Mouse (Mus musculus) forebrain, embryonic 13.5 days (tissue): ENCODE results near the gene Ptpn3. TPM values are rescaled to one million over a fixed set of nuclear protein-coding genes. Genes with fewer than 3 reads are reported as not detected.
"Not testable (repeated sequence)": the region's sequence is repeated elsewhere in the genome, so short reads cannot be mapped to it uniquely, and the experiment has no call there.

Experiments used
- ATAC-seq: fragments of 200-750 bp; cut with Nextera tagmentation; 2 replicates; pipeline ENCODE4 v1.8.0; 2017
- H3K27ac ChIP-seq: fragments of 300-500 bp; sonication (generic); 2 replicates; pipeline ENCODE4 v1.5.1; 2015; ENCODE audit warnings: inconsistent platforms, mild to moderate bottlenecking, moderate library complexity
- H3K27me3 ChIP-seq: fragments of 300-500 bp; sonication (generic); 2 replicates; pipeline ENCODE4 v1.6.1; 2015; ENCODE audit warnings: mild to moderate bottlenecking, inconsistent platforms
- H3K36me3 ChIP-seq: fragments of 300-500 bp; sonication (generic); 2 replicates; pipeline ENCODE4 v1.6.1; 2015; ENCODE audit warnings: mild to moderate bottlenecking, inconsistent platforms; ENCODE audit not compliant: poor library complexity, severe bottlenecking
- H3K4me1 ChIP-seq: fragments of 300-500 bp; sonication (generic); 2 replicates; pipeline ENCODE4 v1.6.1; 2015; ENCODE audit warnings: inconsistent platforms
- H3K4me2 ChIP-seq: fragments of 300-500 bp; sonication (generic); 2 replicates; pipeline ENCODE4 v1.6.1; 2015; ENCODE audit warnings: inconsistent platforms, mild to moderate bottlenecking, moderate library complexity
- H3K4me3 ChIP-seq: fragments of 300-500 bp; sonication (generic); 2 replicates; pipeline ENCODE4 v1.5.1; 2015; ENCODE audit warnings: mild to moderate bottlenecking, inconsistent platforms
- H3K9ac ChIP-seq: fragments of 300-500 bp; sonication (generic); 2 replicates; pipeline ENCODE4 v1.6.1; 2015; ENCODE audit warnings: mild to moderate bottlenecking, inconsistent platforms
- H3K9me3 ChIP-seq: fragments of 300-500 bp; sonication (generic); replicated peaks from 2 replicates; pipeline ENCODE4 v1.6.1; 2016; ENCODE audit warnings: inconsistent platforms
- WGBS: fragments of 180-500 bp; shearing (Covaris S2); methylation state at CpG from one replicate; pipeline ENCODE4 v1.1.7; 2015; 5-methylcytosine and 5-hydroxymethylcytosine counted together
- polyA plus RNA-seq: library from polyadenylated mRNA; unstranded; fragments of >200 nt; fragmentation: Nextera tagmentation; extraction: Ambion mirVana; gene quantifications from 2 replicates; pipeline ENCODE4 v1.2.1, GENCODE M21; 2015

The Ptpn3 gene
- polyA plus RNA-seq, 1 experiment from 2014 or later = 0.63 TPM

- Histone ChIP-seq H3K9ac (no peak overlapping the region; the same call in 1 of the 2 replicates), H3K27ac (no peak overlapping the region)
These were observed 26.4 kb downstream of the Ptpn3 start for GRCm38 (mm10) chr4:57275116-57275743.

GRCm38 (mm10) chr4:57273532-57274502 lies 27.8 kb downstream of the Ptpn3 start:
- Histone ChIP-seq H3K27ac (no peak overlapping the region), H3K4me3 (no peak overlapping the region), H3K36me3 (no peaks in the 10 kb centered on the region), H3K4me1 (peaks cover 4% of the 10 kb centered on the region; the same call in 1 of the 2 replicates), H3K4me2 (no peak overlapping the region), H3K9ac (no peak overlapping the region), H3K9me3 (no peaks in the 10 kb centered on the region), H3K27me3 (0 out of 2 replicates have a peak, but pooled peaks cover 4% of the 10 kb centered on the region)
- ATAC-seq = no peak; the same call in 1 of the 2 replicates
- 38% methylated on average over 15 of the region's 15 CpGs for WGBS

More at GRCm38 (mm10) chr4:57275116-57275743, 26.4 kb downstream of the Ptpn3 start:
- H3K27me3 ChIP-seq = 0 out of 2 replicates have a peak, but pooled peaks cover 4% of the 10 kb centered on the region
- no peaks in the 10 kb centered on the region for H3K36me3 ChIP-seq
- no peak overlapping the region for H3K4me3 ChIP-seq
- H3K4me2 ChIP-seq = no peak overlapping the region
- H3K4me1 ChIP-seq = peaks cover 9% of the 10 kb centered on the region; the same call in 1 of the 2 replicates
- WGBS = 10% methylated on average over 8 of the region's 8 CpGs
- ATAC-seq = peak; percentile 91
- no peaks in the 10 kb centered on the region for H3K9me3 ChIP-seq

- no peak overlapping the region for H3K27ac ChIP-seq
- 91% methylated on average over 8 of the region's 8 CpGs for WGBS
- no peak overlapping the region for H3K9ac ChIP-seq
- H3K36me3 ChIP-seq = no peaks in the 10 kb centered on the region
- 0 out of 2 replicates have a peak, but pooled peaks cover 4% of the 10 kb centered on the region for H3K27me3 ChIP-seq
- no peak overlapping the region for H3K4me3 ChIP-seq
- peaks cover 4% of the 10 kb centered on the region; the same call in 1 of the 2 replicates for H3K4me1 ChIP-seq
- no peaks in the 10 kb centered on the region for H3K9me3 ChIP-seq
- H3K4me2 ChIP-seq = no peak overlapping the region
- ATAC-seq = no peak
These were observed 30.6 kb downstream of the Ptpn3 start for GRCm38 (mm10) chr4:57270991-57271390.

GRCm38 (mm10) chr4:57270489-57270888 lies 31.1 kb downstream of the Ptpn3 start:
- H3K4me2 ChIP-seq, H3K4me1 ChIP-seq, H3K27me3 ChIP-seq, H3K27ac ChIP-seq, ATAC-seq, H3K9ac ChIP-seq, H3K36me3 ChIP-seq, H3K9me3 ChIP-seq, H3K4me3 ChIP-seq: not testable (repeated sequence)
- WGBS = 94% methylated on average over 5 of the region's 5 CpGs

GRCm38 (mm10) chr4:57269344-57269743 lies 32.3 kb downstream of the Ptpn3 start:
- no peaks in the 10 kb centered on the region for H3K36me3 ChIP-seq
- ATAC-seq = no peak
- H3K4me2 ChIP-seq = no peak overlapping the region
- H3K4me3 ChIP-seq = no peak overlapping the region
- H3K9me3 ChIP-seq = no peaks in the 10 kb centered on the region
- H3K27me3 ChIP-seq = 0 out of 2 replicates have a peak, but pooled peaks cover 4% of the 10 kb centered on the region
- no peak overlapping the region for H3K27ac ChIP-seq
- peaks cover 4% of the 10 kb centered on the region; the same call in 1 of the 2 replicates for H3K4me1 ChIP-seq
- WGBS = 93% methylated on average over 10 of the region's 10 CpGs
- H3K9ac ChIP-seq = no peak overlapping the region

GRCm38 (mm10) chr4:57268330-57268729 lies 33.3 kb downstream of the Ptpn3 start:
- no peak overlapping the region for H3K9ac ChIP-seq
- no peak overlapping the region for H3K4me3 ChIP-seq
- no peaks in the 10 kb centered on the region for H3K27me3 ChIP-seq
- H3K9me3 ChIP-seq = no peaks in the 10 kb centered on the region
- ATAC-seq = no peak
- 89% methylated on average over 8 of the region's 8 CpGs for WGBS
- peaks cover 4% of the 10 kb centered on the region; the same call in 1 of the 2 replicates for H3K4me1 ChIP-seq
- H3K4me2 ChIP-seq = no peak overlapping the region
- H3K36me3 ChIP-seq = no peaks in the 10 kb centered on the region
- no peak overlapping the region for H3K27ac ChIP-seq

GRCm38 (mm10) chr4:57266389-57266788 lies 35.2 kb downstream of the Ptpn3 start:
- H3K4me2 ChIP-seq = no peak overlapping the region
- ATAC-seq = no peak
- no peak overlapping the region for H3K27ac ChIP-seq
- no peaks in the 10 kb centered on the region for H3K4me1 ChIP-seq
- H3K9me3 ChIP-seq = no peaks in the 10 kb centered on the region
- no peaks in the 10 kb centered on the region for H3K36me3 ChIP-seq
- no peak overlapping the region for H3K4me3 ChIP-seq
- 81% methylated on average over 9 of the region's 9 CpGs for WGBS
- H3K9ac ChIP-seq = no peak overlapping the region
- no peaks in the 10 kb centered on the region for H3K27me3 ChIP-seq

- 78% methylated on average over 7 of the region's 7 CpGs for whole genome bisulfite sequencing
- ATAC-seq = no peak
- no peaks in the 10 kb centered on the region for H3K9me3 ChIP-seq
- H3K27ac ChIP-seq = no peak overlapping the region
- H3K27me3 ChIP-seq = no peaks in the 10 kb centered on the region
- no peaks in the 10 kb centered on the region for H3K4me1 ChIP-seq
- no peaks in the 10 kb centered on the region for H3K36me3 ChIP-seq
- no peak overlapping the region for H3K4me2 ChIP-seq
- H3K4me3 ChIP-seq = no peak overlapping the region
- H3K9ac ChIP-seq = no peak overlapping the region
These were observed 37.9 kb downstream of the Ptpn3 start for GRCm38 (mm10) chr4:57263695-57264094.

GRCm38 (mm10) chr4:57263061-57263685 lies 38.5 kb downstream of the Ptpn3 start:
- Histone ChIP-seq H3K4me2 (no peak overlapping the region), H3K36me3 (no peaks in the 10 kb centered on the region), H3K9me3 (no peaks in the 10 kb centered on the region), H3K4me1 (peaks cover 5% of the 10 kb centered on the region), H3K27me3 (no peaks in the 10 kb centered on the region), H3K9ac (no peak overlapping the region), H3K27ac (no peak overlapping the region), H3K4me3 (no peak overlapping the region)
- ATAC-seq = no peak
- 76% methylated on average over 8 of the region's 8 CpGs for WGBS

GRCm38 (mm10) chr4:57262451-57262850 lies 39.2 kb downstream of the Ptpn3 start:
- Histone ChIP-seq H3K4me3 (no peak overlapping the region), H3K4me2 (no peak overlapping the region), H3K9me3 (no peaks in the 10 kb centered on the region), H3K9ac (no peak overlapping the region), H3K4me1 (peaks cover 11% of the 10 kb centered on the region), H3K27ac (no peak overlapping the region), H3K27me3 (no peaks in the 10 kb centered on the region), H3K36me3 (no peaks in the 10 kb centered on the region)
- WGBS = 91% methylated on average over 8 of the region's 8 CpGs
- ATAC-seq = no peak

- no peak for ATAC-seq
- Histone ChIP-seq H3K27me3 (no peaks in the 10 kb centered on the region), H3K27ac (no peak overlapping the region), H3K9ac (no peak overlapping the region), H3K36me3 (no peaks in the 10 kb centered on the region), H3K4me3 (no peak overlapping the region), H3K4me1 (peaks cover 11% of the 10 kb centered on the region), H3K4me2 (no peak overlapping the region), H3K9me3 (no peaks in the 10 kb centered on the region)
- WGBS = 79% methylated on average over 9 of the region's 9 CpGs
These were observed 39.8 kb downstream of the Ptpn3 start for GRCm38 (mm10) chr4:57261813-57262212.
